Mouse (Mus musculus): ENCODE data around the gene Slc22a4. TPM values are rescaled to one million over a fixed set of nuclear protein-coding genes. Genes with fewer than 3 reads are reported as not detected.
"Not testable (repeated sequence)": the region's sequence is repeated elsewhere in the genome, so short reads cannot be mapped to it uniquely, and the experiment has no call there.

The Slc22a4 gene
- total and polyA plus RNA-seq, 3 experiments = 3.5 to 5.8 TPM; not detected in 1

DNA sequence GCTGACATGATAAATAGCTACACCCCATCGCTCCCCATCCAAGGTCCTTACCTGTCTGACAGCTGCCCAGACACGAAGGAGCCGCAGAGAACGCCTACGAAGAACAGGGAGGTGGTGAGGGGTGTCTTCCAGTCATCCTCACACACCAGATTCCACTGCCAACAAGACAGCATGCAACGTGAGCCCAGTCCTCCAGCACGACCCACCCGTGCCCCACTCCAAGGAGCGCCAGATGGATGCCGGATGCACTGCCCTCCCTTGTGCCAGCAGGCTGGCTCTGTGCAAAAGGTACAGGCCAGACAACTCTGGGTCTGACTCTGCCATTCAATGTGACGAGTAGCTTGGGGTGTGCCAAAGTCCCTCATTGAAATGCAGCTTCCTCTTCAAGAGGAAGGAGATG lies 20.2 kb downstream of the Slc22a4 start:
- no peaks in the 10 kb centered on the region; a peak in 1 of 4 replicates for H3K36me3 ChIP-seq (ENCODE audit: control insufficient read depth in 1 of 2, insufficient read depth in 2 of 2, low read length in 2 of 2)
- no peak overlapping the region for H3K27ac ChIP-seq (ENCODE audit: control insufficient read depth, low read depth, low read length)
- no peak overlapping the region for H3K9ac ChIP-seq (ENCODE audit: control insufficient read depth, low read depth, low read length, poor library complexity, severe bottlenecking)
- H3K79me2 ChIP-seq (ENCODE audit: control insufficient read depth, insufficient read depth, low read length, poor library complexity) = no peaks in the 10 kb centered on the region
- H3K4me3 ChIP-seq (ENCODE audit: control insufficient read depth in 1 of 2, insufficient read depth in 1 of 2, low read depth in 2 of 2, low read length in 2 of 2) = no peak overlapping the region
- TF ChIP-seq ZC3H11A (IDR thresholded peaks at IDR 0.05; ENCODE audit: low read depth, low read length) (no peak), MAFK (IDR thresholded peaks at IDR 0.05; ENCODE audit: borderline replicate concordance, low read depth, low read length) (no peak), KAT2A (conservative IDR thresholded peaks at IDR 0.05; ENCODE audit: low read depth, low read length) (no peak), USF2 (IDR thresholded peaks at IDR 0.05; ENCODE audit: borderline replicate concordance in 1 of 2, insufficient read depth in 1 of 2, low read depth in 1 of 2, low read length in 2 of 2) (no peak), RCOR1 (IDR thresholded peaks at IDR 0.05; ENCODE audit: low read depth, low read length) (no peak), NRF1 (IDR thresholded peaks at IDR 0.05; ENCODE audit: insufficient read depth, low read depth, low read length, poor library complexity, severe bottlenecking) (no peak), TBP (IDR thresholded peaks at IDR 0.05; ENCODE audit: low read depth, low read length) (no peak), MYB (IDR thresholded peaks at IDR 0.05; ENCODE audit: low read depth, low read length) (no peak), ETS1 (IDR thresholded peaks at IDR 0.05; ENCODE audit: low read depth, low read length) (no peak), JUND (IDR thresholded peaks at IDR 0.05; ENCODE audit: low read depth, low read length) (no peak), POLR2A (IDR thresholded peaks at IDR 0.05; ENCODE audit: control insufficient read depth in 1 of 2, insufficient read depth in 1 of 2, low read depth in 1 of 2, low read length in 2 of 2, poor library complexity in 1 of 2) (no peak), USF1 (IDR thresholded peaks at IDR 0.05; ENCODE audit: low read depth, low read length) (no peak), MAX (IDR thresholded peaks at IDR 0.05; ENCODE audit: low read length) (no peak), MEF2A (IDR thresholded peaks at IDR 0.05; ENCODE audit: extremely low read depth, insufficient replicate concordance, low read depth, low read length, poor library complexity, severe bottlenecking) (no peak), EP300 (IDR thresholded peaks at IDR 0.05; ENCODE audit: low read depth in 1 of 2, low read length in 2 of 2) (no peak), ZKSCAN1 (IDR thresholded peaks at IDR 0.05; ENCODE audit: low read depth, low read length) (no peak)
- DNase-seq (ENCODE audit: low read depth, low spot score) = no peak
- H3K4me1 ChIP-seq (ENCODE audit: control insufficient read depth in 1 of 2, insufficient read depth in 2 of 2, low read length in 2 of 2) = peaks cover 6 to 13% of the 10 kb centered on the region in 2 experiments
- H3K9me3 ChIP-seq (replicated peaks; ENCODE audit: insufficient read depth, low read length) = no peaks in the 10 kb centered on the region
- no peaks in the 10 kb centered on the region for H3K27me3 ChIP-seq (ENCODE audit: control insufficient read depth in 1 of 2, insufficient read depth in 2 of 2, low read length in 2 of 2)

- Histone ChIP-seq H3K4me3 (ENCODE audit: control insufficient read depth in 1 of 2, insufficient read depth in 1 of 2, low read depth in 2 of 2, low read length in 2 of 2) (no peak overlapping the region), H3K4me1 (ENCODE audit: control insufficient read depth in 1 of 2, insufficient read depth in 2 of 2, low read length in 2 of 2) (peaks cover 6 to 13% of the 10 kb centered on the region in 2 experiments), H3K36me3 (ENCODE audit: control insufficient read depth in 1 of 2, insufficient read depth in 2 of 2, low read length in 2 of 2) (no peaks in the 10 kb centered on the region; a peak in 1 of 4 replicates), H3K9me3 (replicated peaks; ENCODE audit: insufficient read depth, low read length) (no peaks in the 10 kb centered on the region), H3K27me3 (ENCODE audit: control insufficient read depth in 1 of 2, insufficient read depth in 2 of 2, low read length in 2 of 2) (no peaks in the 10 kb centered on the region), H3K9ac (ENCODE audit: control insufficient read depth, low read depth, low read length, poor library complexity, severe bottlenecking) (no peak overlapping the region), H3K27ac (ENCODE audit: control insufficient read depth, low read depth, low read length) (no peak overlapping the region), H3K79me2 (ENCODE audit: control insufficient read depth, insufficient read depth, low read length, poor library complexity) (no peaks in the 10 kb centered on the region)
- TF ChIP-seq CTCF (IDR thresholded peaks at IDR 0.05 in 2 of 3, conservative IDR thresholded peaks at IDR 0.05 in 1 of 3; ENCODE audit: control insufficient read depth in 1 of 3, insufficient read depth in 1 of 3, low read depth in 2 of 3, low read length in 3 of 3, poor library complexity in 1 of 3, severe bottlenecking in 1 of 3) (no peak), GABPA (IDR thresholded peaks at IDR 0.05; ENCODE audit: low read depth, low read length) (no peak), CHD1 (IDR thresholded peaks at IDR 0.05; ENCODE audit: low read depth, low read length) (no peak), NRF1 (IDR thresholded peaks at IDR 0.05; ENCODE audit: insufficient read depth, low read depth, low read length, poor library complexity, severe bottlenecking) (no peak), CHD2 (IDR thresholded peaks at IDR 0.05; ENCODE audit: low read length) (no peak), NELFE (IDR thresholded peaks at IDR 0.05; ENCODE audit: low read depth, low read length) (no peak), KAT2A (conservative IDR thresholded peaks at IDR 0.05; ENCODE audit: low read depth, low read length) (no peak), GATA1 (IDR thresholded peaks at IDR 0.05; ENCODE audit: low read depth, low read length) (no peak), ETS1 (IDR thresholded peaks at IDR 0.05; ENCODE audit: low read depth, low read length) (no peak), RAD21 (IDR thresholded peaks at IDR 0.05; ENCODE audit: low read depth, low read length) (no peak)
- DNase-seq (ENCODE audit: low read depth, low spot score) = no peak
Measured at GRCm38 (mm10) chr11:54006901-54007300, 21.0 kb downstream of the Slc22a4 start.

- H3K4me3 ChIP-seq (ENCODE audit: control insufficient read depth in 1 of 2, insufficient read depth in 1 of 2, low read depth in 2 of 2, low read length in 2 of 2); H3K36me3 ChIP-seq (ENCODE audit: control insufficient read depth in 1 of 2, insufficient read depth in 2 of 2, low read length in 2 of 2); H3K79me2 ChIP-seq (ENCODE audit: control insufficient read depth, insufficient read depth, low read length, poor library complexity); DNase-seq (ENCODE audit: low read depth, low spot score); H3K9me3 ChIP-seq (replicated peaks; ENCODE audit: insufficient read depth, low read length); H3K27me3 ChIP-seq (ENCODE audit: control insufficient read depth in 1 of 2, insufficient read depth in 2 of 2, low read length in 2 of 2); H3K27ac ChIP-seq (ENCODE audit: control insufficient read depth, low read depth, low read length); H3K9ac ChIP-seq (ENCODE audit: control insufficient read depth, low read depth, low read length, poor library complexity, severe bottlenecking): not testable (repeated sequence)
- H3K4me1 ChIP-seq (ENCODE audit: control insufficient read depth in 1 of 2, insufficient read depth in 2 of 2, low read length in 2 of 2) = peaks cover 6 to 13% of the 10 kb centered on the region in 2 experiments
Measured at GRCm38 (mm10) chr11:54006362-54006761, 21.5 kb downstream of the Slc22a4 start.
